Mouse (Mus musculus) T-helper 2 cell (primary cell): ENCODE data around the gene Ppp1r14b.

Experiments used
- in situ Hi-C: fragments of 300-600 bp; cut with MboI, MseI; formaldehyde crosslinking; loops from one replicate; pipeline ENCODE4 v1.15.1; 2025; ENCODE audit warnings: high pct_unique_total_duplicates

Ppp1r14b gene

DNA sequence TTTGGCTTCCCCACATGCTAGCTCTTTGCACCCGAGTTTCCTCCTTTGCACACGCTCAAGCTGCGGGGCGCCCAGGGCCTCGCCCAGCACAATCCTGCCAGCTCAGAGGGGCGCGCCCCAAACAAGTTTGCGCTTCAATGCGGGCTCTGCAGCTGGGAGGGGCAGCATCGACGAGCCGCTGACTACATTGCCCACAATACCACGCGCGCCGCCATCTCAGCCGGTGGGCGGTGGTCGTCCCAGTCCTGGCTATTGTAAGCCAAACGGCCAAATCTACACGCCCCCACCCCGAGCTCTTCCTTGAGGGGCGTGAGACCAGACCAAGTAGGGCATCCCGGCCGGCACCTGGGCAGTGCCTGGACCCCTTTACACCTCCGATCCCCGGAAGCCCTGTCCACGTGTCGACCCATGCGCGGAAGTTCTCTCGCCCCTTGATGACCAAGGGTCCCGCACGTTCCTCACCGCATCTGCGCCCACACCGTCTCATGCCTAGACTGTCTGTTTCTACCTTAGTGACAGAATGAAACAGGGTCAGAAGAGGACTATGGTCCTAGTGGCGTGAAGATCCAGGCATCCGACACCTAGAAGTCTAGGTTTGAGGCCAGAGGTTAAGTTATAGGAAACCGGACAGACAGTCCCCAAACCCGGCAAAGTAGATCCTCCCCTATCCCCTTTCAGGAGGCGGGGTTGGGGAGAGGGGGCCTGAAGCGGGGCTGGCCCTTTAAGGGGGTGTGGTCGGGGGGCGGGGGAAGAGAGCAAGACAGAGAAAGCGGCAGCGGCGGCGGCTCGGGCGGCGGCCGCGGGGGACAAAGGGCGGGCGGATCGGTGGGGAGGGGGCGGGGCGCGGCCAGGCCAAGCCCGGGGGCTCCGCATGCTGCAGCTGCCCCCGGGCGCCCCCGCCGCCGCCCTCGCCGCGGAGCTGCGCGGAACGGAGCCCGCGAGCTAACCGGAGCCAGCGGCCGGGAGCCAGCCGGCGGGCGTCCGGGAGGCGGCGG, at the start of gene Ppp1r14b:
Gene Ppp1r14b (plus strand): TSS at position 758 of the 995 bp plus-strand sequence.
- in situ Hi-C loops, result loop anchor here (5.0 kb wide), 2 partner anchors 37 to 62 kb away; partner anchors contain the start of gene Prdx5

DNA sequence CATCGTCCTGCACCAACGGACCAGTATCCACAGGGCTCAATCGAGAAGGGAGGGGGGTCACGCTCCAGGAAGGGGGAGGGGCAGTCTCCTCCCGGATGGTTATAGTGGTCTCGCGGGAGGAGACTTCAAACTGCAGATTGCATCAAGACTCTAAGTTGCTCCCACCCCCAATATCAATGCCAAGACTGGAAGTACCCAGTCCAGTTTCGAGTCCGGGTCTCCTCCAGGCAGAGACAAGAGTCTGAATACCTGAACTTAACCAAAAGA, 49.5 kb upstream of the Ppp1r14b start, which contains the start of gene Catsperz:
Gene Catsperz (minus strand): TSS at position 74 of the 267 bp plus-strand sequence.
- in situ Hi-C loops, result no loop called here

DNA sequence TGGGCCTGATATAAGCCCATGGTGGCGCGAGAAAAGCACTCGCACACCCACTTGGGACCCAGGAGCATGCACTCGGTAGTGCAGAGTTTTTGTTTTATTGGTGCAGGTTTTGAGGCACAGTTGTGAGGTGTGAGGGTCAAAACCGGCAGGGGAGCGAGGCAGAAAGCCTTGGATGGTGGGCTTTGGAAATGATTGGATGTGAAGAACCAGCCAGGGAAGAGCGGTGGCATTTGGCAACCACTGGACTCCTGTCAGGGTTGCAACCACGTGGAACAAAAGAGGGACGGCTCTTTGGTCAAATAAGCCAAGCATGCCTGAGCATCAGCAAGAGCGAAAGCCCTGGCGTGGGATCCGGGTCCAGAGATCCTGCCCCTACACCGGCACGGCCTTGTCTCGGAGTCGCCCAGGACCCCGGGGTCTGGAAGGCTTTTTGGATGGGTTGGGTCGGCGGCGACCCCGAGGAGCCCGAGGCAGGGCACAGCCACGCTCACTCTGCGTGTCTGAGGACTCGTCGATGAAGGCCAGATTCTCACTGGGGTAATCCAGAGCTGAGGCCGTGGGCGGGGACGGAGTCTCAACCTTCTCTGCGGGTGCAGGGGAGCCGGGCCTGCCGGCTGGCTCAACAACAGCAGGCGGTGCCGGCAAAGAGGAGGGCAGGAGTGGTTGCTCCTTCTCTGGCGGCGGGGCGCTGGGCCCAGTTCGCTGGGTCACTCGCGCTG, 49.0 kb upstream of the Ppp1r14b start:
- in situ Hi-C loops, result no loop called here

DNA sequence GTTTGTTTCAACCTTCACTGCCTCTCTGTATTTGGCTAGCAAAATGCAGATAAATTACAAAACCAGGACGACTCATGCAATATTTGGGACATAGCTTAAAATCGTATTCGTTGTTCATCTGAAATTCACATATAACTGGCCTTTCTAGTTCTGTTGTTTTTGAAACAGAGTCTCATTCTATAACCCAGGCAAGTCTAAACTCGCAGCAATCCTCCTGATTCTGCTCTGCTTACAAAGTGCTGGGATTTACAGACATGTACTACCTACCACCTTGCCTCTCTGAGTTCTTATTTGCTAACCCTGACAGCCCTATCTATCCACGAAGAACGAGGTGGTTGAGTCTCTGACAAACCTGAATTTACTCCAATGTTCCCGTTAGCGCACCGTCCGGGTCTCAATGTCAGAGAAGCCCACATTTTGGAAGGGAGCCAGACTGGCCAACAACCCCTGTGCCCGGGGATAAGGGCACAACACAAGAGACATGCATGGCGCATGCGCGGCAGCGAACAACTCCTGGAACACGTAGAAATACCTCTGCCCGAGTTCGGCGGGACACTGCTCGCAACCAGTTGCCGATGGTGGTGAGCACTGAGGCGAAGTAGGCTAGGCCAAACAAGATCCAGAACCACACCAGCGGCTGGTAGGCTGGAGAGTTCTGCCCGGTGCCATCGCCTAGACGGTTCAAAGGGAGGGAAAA, 48.1 kb upstream of the Ppp1r14b start:
- in situ Hi-C loops, result no loop called here

DNA sequence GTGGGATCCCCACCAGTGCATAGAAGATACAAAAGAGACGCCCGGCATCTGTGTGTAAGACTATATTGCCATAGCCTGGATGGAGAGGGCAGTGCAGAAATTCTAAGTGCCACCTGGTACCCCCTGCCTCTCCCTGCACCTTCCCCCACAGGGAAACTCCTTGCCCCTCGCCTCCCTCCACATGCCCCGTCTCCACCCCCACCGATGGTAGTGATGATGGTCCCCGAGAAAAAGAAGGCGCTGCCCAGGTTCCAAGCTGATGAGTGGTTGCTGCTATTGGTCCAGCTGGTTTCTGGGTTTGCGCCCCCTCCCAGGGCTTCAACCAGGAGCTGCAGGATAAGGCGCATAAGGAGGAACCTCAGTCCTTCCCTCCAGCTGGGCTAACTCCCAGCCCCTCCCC, 46.7 kb upstream of the Ppp1r14b start:
- in situ Hi-C loops, result no loop called here

DNA sequence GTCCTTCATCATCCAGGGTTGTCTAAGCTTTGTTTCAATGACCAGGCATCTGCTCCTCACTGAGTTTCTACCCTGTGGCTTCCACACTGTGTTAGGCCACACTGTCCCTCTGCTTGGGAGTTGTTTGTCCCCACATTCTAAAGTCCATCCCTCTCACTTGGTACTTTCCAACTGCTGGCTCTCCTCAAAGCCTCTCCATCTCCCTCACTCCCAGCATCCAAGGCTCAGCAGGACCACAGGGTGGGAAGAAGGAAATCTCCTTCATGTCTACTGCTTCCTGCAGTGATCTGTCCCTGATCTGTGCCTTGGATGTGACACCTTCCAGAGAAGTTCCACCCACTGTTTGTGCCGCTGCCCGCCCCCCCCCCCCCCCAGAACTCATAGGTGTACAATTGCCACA, 43.8 kb upstream of the Ppp1r14b start:
- in situ Hi-C loops, result no loop called here

DNA sequence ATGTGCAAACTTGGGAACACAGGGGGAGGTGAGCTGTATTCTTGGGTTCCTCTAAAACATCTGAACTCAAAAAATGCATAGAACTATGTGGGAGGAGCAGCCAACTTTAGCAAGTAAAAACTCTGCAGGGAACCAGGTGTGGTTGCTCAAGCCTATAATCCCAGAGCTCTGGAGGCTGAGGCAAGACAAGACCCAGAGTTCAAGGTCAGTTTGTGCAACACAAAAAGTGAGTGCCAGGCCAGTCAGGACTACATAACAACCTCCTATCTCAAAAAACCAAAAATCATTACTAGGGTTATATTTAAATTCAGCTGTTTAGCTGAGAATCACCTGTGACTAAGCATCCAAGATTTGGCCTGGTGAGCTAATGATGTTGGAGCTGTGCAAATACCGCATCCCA, 42.8 kb upstream of the Ppp1r14b start:
- in situ Hi-C loops, result no loop called here

DNA sequence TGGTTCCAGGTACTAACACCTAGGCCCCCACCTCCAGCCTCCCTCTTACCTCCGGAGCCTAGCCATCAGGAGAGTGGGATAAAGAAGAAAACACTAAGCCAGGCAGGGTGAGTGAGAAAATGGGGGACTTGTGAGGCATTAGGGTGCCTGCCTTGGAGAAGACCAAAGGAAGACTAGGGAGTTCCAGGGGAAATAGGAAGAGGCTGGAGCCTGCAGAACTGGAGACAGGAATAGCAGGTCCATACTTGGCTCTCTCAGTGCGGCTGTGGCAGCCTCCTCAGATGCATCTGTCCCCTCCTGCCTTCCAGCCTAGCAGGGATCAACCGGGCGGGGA, 41.7 kb upstream of the Ppp1r14b start:
- in situ Hi-C loops, result no loop called here

DNA sequence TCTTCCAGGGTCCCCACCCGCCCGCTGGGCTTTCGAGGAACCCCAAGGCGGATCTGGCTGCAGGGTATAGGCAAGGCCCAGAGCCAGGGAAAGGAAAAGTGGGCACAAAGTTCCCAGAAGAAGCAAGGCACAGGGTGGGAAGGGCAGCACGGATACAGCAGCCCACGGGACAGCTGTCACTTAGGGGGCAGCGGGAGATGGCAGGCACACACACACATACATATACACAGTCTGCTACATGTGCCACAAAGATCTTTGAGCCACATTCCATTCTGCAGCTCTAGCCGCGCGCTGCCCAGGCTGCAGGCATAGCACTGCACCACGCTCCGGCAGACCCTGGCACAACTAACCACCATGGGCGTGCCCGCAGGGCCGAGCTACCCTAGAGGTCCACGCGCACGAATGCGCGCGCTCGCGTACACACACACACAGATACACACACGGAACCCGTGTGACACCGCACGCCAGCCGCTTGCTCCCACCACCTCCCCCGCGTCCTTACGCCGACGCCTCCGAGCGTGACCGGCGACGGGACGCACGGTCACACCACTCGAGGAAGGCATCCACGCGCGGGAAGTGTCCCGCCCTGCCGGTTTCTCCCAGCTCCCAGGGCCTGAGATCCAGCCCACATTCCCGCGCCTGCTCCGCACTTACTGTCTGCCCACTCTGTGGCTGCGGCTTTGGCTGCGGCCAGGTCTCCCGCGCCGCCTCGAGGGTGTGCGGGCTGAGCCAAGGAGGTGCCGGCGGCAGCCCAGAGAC, 41.2 kb upstream of the Ppp1r14b start:
- in situ Hi-C loops, result no loop called here

DNA sequence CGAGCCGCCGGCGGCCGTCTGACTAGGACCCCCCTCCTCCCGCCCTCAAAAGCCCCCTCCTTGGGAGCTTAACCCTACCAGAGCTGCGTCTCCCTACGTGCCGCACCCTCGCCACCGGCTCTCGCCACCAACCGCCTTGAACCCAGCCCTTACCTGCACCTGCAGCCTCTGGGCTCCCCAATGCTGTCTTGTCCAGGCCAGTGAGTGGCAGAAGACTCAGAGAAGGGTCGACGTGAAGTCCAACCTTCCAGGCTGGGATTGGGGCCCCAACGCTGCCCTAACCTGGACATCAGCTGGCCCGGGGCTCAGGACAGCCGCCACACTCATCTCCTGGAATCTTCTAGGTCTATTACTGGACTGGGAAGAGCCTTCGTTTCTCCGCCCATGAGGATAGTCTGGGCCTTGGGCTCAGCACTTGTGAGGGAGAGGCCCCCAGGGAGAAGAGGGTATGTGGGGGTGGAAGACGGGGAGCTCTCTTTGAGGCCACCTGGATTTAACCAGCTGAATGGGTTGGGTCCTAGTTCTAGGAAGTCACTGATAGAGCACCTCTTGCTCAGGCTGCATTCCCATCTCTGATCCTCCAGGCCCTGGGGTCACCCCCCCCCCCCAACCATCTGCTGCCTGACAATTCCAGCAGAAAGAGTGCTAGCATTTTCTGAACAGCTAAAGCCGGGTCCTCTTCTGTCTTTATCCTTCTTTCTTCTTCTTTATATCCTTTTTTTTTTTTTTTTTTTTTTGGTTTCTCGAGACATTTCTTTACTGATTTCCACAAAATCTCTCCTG, 40.4 kb upstream of the Ppp1r14b start, which contains the start of gene Kcnk4:
Gene Kcnk4 (minus strand): TSS at position 321 of the 783 bp plus-strand sequence.
- in situ Hi-C loops, result no loop called here

DNA sequence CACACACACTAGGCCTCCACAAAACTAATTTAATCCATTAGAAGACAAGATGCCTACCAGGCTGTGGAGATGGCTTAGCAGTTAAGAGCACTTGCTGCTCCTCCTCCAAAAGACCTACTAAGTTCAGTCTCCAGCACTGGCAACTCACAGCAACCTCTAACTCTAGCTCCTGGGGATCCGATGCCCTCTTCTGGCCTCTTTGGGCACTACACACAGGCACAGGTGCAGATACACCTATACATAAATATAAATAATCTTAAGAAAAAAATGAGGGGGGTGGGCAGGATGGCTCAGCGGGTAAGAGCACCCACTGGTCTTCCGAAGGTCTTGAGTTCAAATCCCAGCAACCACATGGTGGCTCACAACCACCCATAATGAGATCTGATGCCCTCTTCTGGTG, 38.5 kb upstream of the Ppp1r14b start:
- in situ Hi-C loops, result loop anchor here (5.0 kb wide), 1 partner anchor 41 kb away; the partner anchor contains the start of gene Plcb3

DNA sequence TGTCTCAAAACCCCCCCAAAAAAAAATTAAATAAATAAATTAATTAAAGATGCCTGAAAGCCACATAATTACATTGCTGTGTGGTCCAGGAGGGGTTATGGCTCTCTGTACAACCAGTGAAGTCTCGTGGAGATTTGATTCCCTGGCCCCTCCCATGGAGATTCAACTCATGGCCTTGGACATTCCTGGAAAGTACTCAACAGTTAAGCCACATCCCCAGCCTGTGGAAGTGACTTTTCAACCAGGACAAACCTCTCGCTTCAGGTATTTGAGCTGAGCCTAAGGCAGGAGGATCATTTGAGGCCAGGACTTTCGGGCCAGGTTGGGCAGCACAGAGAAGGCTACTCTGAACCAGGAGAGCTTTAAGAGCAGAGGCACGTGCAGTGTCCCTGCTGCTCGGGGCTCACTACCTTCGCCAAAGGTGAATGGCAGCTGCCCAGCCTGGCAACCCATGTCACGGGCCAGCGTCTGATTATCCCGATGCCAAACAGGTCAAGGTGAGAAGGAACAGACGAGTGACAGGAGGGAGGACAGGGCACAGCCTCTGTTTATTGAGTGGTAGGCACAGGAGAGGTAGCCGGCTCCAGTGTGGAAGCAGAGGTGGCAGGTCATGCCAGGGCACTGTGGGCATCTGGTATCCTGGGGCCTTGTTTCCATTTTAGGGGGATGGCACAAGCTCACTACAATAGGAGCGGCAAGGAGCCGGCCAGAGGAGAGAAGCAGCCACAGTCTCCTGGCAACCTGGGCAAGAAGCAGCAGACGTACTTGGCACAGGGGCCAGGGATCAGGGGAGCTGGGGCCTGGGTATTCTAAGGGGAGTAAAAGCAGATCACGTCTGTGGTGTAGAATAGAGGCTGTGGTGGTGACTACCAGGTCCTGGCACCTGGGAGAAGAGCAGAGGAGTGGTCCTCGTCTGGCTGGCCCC, 37.0 kb upstream of the Ppp1r14b start:
- in situ Hi-C loops, result loop anchor here (5.0 kb wide), 1 partner anchor 39 kb away; the partner anchor contains the start of gene Plcb3

DNA sequence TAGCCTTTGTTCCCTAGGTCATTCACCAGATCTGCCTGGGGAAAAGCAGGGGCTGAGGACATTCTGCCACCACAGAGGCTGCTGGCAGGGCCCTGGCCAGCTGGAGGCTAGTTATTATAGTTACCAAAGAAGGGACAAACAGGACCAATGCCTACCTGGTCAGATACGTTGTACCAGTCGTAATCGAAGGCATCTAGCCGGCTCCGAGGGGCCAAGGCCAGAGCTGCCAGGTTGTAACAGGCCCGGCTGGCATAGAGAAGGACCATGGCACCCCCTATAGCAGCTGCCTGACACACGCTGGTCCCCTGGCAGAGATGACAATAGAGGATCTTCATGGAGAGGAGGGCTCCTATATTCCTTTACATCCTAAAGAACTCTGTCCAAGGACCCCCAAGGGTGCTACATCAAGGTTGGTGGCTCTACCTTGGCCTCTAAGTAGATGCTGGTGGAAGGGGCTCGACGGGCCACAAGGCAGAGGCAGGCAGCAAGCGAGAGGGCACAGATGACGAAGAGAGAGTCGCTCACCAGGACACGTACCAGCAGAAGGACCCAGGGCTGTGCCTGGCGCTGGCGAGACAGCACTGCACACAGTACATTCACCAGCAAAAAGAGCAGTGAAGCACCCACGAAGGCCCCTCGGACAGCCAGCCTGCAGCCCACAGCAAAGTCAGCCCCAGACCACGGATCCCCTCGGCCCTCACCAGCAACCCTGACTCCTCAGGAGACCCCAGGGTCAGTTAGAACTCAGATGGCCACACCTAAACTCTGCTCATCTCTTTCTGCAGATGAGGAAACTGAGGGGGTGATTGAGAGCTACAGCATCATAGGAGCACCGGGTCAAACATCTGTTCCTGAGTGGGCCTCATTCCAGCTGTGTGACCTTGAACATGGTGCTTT, 35.4 kb upstream of the Ppp1r14b start:
- in situ Hi-C loops, result loop anchor here (5.0 kb wide), 1 partner anchor 38 kb away; the partner anchor contains the start of gene Plcb3

DNA sequence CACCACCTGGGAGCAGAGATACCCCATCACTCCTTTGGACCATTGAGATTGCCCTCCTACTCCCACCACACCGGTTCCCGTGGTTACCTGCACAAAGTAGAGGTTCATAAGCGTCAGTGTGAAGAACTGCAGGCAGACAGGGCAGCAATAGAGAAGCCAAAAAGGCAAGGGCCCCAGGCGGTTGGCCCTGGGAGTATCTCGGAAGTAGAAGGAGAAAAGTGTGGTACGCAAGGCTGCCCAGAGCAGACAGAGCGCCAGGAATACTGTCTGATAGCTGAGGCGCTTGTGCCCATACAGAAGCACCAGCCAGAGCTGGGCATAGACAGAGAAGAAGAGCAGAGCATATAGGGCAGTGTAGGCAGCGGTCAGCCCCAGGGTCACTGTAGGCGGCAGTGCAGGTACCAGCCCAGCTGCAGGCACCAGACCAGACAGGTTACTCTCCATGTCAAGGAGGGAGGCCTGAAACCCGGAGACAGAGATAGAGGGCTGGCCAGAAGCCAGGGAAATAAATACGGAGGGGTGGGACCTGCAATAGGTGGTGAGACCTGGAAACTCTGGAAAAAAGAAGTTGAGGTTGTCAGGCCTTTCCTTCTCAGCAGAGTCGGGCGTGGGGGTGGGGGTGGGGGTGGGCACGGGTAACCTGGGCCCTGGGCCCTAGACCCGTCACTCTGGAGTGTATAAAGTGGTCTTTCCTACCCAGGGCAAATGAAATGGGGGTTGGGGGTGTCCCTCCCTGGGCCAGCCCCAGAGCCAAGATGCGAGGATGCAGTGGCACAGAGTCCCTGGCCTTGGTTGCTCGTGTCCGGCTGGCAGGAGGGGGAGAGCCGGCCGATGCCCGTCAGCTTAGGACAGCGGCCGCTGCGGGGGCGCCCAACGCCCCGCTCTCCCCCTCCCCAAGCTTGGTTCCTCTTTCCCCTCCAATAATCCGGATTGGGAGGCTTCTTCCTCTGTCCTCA, 34.1 kb upstream of the Ppp1r14b start:
- in situ Hi-C loops, result no loop called here

DNA sequence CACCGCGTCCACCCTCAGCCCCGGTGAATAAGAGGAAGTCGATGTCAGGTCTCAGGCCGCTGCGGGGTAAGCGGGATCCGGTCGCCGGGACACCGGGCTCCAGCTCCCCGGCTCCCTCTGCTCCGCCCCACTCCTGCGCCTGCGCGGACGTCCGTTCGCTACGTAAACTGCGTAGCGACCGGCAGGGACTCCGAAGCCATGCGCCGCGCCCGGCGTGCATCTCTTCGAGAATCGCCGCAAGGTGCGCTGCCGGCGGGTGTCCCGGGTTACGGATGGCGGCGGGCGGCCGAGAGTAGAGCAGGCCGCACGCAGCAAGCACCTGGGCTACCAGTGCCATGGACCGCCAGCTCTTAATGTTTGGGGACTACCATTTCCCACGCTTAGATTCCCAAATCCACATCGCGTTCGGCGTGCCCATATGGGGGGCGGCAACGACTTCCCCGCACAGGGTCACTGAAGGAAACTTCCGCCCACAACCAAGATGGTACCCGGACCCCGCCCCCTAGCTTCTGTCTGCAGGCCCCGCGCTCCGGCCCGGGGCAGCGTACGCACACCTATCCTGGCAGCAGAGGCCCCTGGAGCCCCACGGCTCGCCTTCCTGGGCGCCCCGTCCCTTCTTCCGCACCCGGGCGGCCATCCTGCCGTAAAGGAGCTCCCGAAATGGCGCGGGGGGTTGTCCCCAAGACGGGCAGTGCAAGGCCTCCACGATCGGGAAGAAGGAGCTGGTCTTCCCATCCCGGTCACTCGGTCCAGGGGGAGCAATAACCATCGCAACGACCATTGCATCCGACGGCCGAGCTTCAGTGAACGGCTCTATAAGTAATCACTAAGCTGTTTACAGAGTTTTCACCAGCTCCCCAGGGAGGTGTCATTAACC, 33.2 kb upstream of the Ppp1r14b start, which contains the start of gene Bad:
Gene Bad (plus strand): TSS at position 490 of the 877 bp plus-strand sequence.
- in situ Hi-C loops, result no loop called here

DNA sequence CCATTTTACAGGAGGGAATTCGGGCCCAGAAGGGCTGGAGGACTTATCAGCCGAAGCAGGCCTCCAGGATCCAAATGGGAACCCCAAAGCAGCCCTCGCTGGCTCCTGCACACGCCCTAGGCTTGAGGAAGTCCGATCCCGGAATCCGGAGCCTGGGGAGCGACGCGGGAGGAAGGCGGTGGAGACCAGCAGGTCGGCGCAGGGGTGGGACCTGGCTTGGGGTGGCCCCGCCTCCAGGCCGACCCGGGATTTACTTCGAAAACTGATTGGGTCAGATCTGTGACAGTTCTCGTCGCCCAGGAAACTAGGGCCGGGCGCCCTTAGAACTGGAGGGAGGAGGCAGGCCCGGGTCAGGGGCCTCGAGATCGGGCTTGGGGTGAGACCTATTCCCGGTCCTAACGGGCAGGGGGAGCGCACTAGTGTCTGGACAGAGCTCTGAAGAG, 32.5 kb upstream of the Ppp1r14b start, which contains the start of gene Gpr137:
Gene Gpr137 (minus strand): TSS at position 232 of the 443 bp plus-strand sequence.
- in situ Hi-C loops, result no loop called here
